Mouse (Mus musculus): Measurements from ENCODE around the gene Stx11.

DNA sequence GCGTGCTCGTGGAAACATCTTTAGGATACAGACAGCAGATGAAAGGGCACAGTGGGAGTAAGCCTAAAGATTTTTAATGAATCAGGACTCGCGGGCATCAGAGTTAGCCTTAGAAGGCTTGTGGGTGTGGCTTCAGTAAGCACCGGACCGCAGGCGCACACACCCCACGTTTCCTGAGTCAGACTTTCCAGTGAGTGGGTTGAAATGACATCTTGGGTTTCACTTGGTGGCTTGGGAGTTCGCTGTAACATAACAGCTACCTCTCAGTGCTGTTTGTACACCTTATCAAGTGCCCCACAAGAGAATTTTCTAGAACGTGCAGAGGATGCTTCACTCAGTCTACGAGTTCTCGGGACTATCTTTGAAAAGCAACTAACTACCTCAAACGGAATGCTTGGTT, 75.7 kb downstream of the Stx11 start:
- TF ChIP-seq CTCF (IDR thresholded peaks at IDR 0.05; ENCODE audit: low read depth) = no peak
- TF ChIP-seq EP300 (IDR thresholded peaks at IDR 0.05; ENCODE audit: low read depth) = no peak

Measured in liver, postnatal 0 days (tissue).